Mouse (Mus musculus) gastrocnemius, adult 18-20 months (tissue): Measurements from ENCODE around the gene Arid1b. TPM values are rescaled to one million over a fixed set of nuclear protein-coding genes. Genes with fewer than 3 reads are reported as not detected.

Source experiments
- DNase-seq: peaks from one replicate; pipeline ENCODE4 v3.0.0; 2021; ENCODE audit warnings: low spot score
- total RNA-seq, 2 experiments: library from RNA; stranded (reverse); gene quantifications; 2 replicates each; pipeline ENCODE4 v1.2.3; 2021

Arid1b gene
- total RNA-seq, 2 experiments from 2014 or later: 35.4 to 37.0 TPM

GRCm38 (mm10) chr17:5014327-5014957 is 20.3 kb downstream of the Arid1b start:
- no peak for DNase-seq

DNA sequence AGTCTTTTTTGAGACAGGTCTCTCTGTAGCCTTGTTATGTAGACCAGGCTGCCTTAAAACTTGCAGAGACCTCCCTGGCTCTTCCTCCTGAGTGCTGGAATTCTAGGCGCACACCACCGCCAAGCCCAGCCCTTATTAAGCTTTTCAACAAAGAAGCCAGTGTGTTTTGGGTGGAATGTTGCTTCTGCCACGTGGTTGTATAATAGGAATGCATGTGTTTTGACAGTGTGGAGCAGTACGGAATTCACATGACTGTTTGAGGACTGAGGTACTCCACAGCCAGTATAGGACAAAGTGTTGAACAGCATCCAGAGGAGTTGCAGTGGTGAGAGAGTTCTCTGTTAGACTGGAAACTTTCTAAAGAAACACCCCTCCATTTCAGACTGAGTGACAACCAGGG is 22.3 kb downstream of the Arid1b start:
- no peak for DNase-seq

DNA sequence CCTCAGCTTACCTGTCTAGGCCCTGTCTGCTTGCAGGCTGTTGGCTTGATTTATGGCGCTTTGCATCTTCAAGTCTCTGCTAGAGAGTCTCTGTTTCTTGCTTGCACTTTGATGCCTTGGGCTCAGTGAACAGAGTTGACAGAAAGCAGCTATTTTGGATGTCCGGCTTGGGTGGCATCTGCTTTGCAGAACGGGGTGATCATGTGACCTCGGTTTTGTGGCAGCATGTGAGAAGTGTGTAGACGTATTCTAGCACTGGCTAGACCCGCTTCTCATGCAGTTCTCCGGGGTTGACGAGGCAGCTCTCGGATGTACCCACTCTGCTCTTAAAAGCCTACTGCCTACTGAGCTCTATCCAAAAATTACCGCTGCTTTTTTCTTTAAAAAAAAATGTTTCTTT is 22.9 kb downstream of the Arid1b start:
- DNase-seq: no peak

DNA sequence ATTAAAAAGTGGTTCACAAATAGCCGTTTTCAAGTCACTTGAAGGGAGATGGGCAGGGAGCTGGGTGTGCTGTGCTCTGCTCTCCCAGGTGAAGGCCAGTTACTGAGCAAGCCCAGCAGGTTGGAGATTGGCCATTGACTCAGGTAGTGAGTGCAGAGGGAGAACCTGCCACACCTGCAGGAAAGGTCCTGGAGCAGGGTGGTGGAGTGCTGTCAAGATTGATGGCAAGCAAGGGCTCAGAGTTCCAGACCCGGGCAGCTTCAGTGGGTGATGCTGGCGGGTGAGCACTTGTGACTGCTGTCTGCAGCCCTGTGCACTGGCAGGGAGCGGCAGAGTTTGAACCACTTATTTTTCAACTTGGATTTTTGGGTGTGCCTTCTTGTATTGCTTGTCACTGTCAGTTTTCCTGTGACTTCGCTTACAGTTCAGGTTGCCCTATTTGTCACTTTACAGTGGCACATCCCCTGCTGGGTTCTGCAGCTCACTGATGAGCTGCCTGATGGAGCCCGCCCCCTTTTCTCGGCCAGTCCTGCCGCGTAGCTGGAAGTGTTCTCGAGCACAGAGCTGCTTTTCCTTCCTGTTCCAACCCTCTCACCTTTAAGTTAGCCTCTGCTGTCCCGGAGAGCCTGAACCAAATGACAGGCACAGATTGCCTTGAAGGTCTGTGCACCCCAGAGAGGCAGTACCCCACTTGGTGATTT is 27.3 kb downstream of the Arid1b start:
- DNase-seq: no peak

DNA sequence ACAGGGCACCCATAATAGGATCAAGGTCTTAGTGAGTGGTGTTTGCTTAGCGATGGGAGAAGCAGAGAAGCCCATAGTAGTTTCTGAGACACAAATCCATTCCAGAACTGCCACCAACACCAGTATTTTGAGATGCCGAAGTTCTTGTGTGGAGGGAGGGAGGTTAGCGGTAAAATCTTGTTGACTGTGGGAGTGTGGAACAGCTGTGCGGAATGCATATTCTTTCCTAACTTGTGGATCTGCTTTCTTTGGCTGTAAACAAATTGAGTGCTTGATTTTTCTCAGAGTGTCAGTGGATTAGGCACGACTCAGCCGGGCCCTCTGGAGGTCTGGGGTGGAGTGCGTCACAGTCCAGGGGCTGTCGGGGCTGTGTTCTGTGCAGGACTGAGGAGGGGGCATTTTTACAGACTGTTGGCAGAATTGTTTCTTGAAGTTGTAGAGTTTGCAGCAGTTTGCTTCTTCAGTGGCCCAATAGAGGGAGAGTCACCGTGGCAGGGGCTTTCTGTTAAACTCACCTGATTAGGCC is 27.9 kb downstream of the Arid1b start:
- no peak for DNase-seq

DNA sequence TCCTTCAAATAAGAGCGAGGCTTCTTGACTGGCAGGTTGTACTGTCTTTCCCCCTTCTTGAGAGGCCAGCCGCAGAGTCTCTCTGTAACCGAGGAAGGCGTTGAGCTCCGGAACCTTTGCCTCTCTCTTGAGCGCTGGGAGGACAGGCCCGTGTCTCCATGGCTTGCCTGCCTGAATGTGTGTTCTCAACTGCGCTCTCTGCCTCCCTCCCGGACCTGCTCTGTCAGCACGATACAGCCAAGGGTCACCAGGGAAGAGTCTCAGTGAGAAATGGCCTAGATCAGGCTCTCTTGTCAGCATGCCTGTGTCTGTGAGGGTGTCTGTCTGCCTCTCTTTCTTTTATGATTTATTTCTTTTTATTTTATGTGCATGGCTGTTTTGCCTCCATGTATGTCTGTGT is 29.6 kb downstream of the Arid1b start:
- DNase-seq: no peak

DNA sequence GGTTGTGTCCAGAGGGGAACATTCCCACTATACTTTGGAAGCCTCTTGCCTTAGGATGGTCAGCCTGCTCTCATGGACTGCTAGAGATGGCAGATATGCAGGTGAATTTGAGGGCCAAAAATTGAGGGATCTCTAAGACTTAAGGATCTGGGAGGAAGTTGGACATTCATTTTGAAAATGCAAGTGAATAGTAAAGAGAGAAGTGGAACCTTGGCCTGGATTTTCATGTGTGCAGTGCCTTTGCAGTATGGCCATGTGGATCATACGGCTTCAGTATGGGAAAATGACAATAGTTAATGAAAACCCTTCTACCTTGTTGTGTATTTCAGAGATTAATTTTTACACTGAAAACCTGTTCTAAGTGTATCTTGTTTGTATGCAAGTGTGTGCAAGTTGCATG is 31.3 kb downstream of the Arid1b start:
- DNase-seq: no peak

- no peak for DNase-seq
Measured at GRCm38 (mm10) chr17:5026578-5026977, 32.4 kb downstream of the Arid1b start.

DNA sequence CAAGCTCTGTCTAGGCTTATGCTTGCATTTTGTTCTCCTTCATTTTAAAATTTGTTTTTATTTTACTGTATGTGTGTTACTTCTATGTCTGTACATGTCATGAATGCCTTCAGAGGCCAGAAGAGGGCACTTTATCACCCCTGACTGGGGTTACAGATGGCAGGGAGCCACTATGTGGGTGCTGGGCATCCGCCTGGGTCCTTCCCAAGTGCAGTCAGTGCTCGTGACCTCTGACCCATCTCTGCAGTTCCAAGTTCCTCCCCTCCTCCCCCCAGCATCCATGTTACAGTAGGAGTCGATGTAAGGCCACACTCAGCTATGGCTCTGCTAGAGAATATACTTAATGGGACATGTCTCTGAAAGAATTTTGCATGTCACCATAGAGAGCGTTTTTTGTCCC is 35.0 kb downstream of the Arid1b start:
- DNase-seq: no peak

DNA sequence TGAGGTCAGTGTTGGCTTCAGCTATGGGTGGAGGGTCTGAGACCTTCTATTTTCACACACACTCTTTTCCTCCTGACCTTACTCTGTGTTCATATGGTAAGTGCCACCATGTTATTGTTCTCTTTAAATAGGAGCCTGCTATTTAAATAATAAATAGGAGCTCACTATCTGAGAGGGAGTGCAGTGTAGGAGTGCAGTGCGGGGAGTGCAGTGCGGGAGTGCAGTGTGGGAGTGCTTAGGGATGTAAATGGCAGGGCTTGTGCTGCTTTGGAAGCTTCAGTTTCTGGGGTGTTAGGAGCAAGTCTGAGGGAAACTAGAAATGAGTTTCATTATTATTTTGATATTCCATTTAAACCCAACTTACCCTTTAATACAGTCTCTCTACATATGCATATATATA is 36.2 kb downstream of the Arid1b start:
- DNase-seq: no peak

DNA sequence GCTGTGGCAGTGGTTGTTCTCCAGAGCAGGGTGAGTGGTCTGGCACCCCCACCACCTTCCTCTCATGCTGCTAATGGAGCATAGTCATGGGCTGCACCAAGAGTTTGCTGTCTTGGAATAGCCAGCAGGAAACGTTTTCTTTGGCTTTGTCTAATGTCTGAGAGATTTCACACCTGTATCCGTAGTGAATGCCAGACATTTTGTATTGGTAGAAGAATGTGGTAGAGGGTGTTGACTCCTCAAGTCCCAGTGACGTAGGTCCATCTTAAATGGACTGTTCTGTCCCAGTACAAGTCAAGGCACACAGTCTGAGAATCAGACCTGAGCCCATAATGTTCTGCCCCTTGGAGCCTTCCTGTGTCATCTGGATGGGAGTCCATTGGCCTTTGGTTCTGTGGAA is 39.2 kb downstream of the Arid1b start:
- DNase-seq: no peak

GRCm38 (mm10) chr17:5034201-5034600 is 40.1 kb downstream of the Arid1b start:
- no peak for DNase-seq

GRCm38 (mm10) chr17:5036200-5036835 is 42.2 kb downstream of the Arid1b start:
- DNase-seq: no peak

GRCm38 (mm10) chr17:5037199-5037598 is 43.1 kb downstream of the Arid1b start:
- no peak for DNase-seq

DNA sequence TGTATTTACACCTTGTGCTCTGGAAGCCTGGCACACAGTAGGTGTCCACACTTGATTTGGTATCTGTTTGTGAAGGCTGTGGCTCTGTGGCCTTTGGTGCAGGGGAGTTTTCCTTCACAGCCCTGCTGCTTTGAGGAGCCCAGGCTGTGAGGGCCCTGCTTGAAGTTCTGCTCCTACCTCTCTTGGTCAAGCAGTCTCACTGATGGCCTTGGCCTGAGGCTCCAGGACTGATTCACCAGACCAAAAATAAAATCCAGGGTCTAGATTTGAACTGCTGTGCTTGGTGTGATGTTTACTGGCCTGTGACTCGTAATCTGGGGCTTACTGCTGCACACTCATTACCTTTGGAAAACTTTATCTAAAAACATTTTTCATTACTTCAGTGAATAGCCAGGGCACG is 45.7 kb downstream of the Arid1b start:
- no peak for DNase-seq

DNA sequence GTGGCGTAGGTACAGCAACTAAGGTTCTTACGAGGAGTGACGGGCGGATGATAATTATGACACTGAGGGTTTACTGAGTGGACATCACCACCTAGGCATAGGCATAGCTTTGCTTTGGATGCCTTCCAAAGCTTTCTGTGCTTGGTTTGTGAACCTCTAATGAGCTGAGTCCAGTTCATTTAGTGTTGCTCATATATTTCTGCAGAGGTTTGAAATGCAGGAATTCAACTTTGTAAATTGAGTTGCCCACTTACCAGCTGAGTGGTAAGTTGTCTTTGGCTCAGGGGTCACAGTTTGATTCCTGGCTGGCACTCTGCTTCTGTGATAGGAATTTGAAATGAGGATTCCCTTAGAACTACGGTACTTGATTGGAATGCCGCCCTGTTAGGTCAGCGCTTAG is 49.7 kb downstream of the Arid1b start:
- DNase-seq: no peak

- DNase-seq: no peak
Measured at GRCm38 (mm10) chr17:5045613-5046012, 51.5 kb downstream of the Arid1b start.

GRCm38 (mm10) chr17:5047373-5047772 is 53.2 kb downstream of the Arid1b start:
- no peak for DNase-seq

DNA sequence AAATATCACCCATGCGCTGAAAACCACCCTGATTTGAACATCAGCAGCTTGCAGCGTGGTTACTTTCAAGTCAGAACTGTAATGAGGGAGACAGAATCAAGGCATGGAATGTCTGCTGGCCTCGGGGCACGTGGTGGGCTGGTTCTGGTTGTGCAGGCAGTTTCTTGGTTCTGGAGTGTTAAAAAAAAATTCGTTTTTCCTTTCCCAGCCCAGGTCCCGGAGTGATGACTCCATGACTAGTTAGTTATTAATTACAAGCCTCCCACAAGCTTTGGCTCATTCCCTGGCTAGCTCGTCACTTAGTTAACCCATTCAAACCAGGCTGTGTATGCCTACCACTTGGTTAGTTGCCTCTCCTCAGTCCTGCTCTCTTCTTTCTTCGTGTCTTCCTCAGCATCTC is 56.1 kb downstream of the Arid1b start:
- no peak for DNase-seq

- no peak for DNase-seq
Measured at GRCm38 (mm10) chr17:5050970-5051530, 56.9 kb downstream of the Arid1b start.

DNA sequence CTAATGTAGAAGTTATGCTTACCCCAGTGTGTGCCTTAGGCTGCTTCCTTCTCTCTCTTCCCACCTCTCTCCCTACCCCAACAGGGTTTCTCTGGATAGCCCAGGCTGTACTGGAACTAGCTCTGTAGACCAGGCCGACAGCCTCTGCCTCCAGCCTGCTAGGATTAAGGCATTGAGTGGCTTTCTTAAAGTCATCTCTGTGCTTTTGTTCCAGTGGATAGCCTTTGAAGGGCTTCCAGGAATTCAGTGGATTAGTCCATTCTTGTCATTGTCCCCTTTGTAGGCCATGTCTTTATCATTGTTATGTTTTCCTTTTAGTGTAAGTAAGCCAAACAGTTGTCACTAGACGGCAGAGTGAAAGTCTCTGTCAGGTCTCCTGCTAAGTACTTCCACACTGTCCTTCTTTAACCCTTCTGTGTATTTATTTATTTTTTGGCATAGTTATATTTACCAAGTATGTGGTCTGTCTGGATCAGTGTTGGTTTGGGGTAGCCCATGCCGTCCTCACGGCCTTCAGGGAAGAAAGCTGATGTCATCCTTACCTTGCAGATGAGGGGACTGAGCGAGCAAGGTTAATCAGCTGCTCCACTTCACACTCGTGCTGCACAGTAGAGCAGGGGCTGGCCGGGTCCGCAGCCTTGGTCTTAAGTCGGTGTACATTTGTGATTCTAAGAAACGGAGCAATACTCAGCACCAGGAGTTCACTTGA is 58.1 kb downstream of the Arid1b start:
- no peak for DNase-seq

DNA sequence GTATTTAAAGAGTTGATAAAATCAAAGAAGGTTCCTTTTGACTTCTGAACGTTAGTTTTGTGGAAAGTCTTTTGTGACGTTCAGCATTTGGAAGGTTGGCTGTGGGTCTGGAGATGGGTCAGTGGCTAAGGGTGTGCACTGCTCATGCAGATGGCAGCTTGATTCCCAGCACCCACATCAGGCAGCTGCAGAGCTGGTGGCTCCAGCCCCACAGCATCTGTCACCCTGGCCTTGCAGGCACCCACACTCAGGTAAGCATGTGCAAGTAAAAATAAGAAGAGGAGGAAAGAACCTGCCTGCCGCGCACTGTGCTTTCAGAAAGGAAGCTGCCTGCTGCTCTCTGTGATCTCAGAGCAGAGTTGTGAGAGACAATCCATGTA is 58.7 kb downstream of the Arid1b start:
- no peak for DNase-seq
